Mouse (Mus musculus) embryonic fibroblast, embryonic 13.5 days (primary cell): ENCODE data around the gene Gpx7.

ENCODE experiments used
- CTCF ChIP-seq: IDR thresholded peaks from 2 replicates; pipeline ENCODE4 v1.5.1; 2011; ENCODE audit warnings: mild to moderate bottlenecking, control low read depth, low read length, moderate library complexity, borderline replicate concordance; ENCODE audit not compliant: insufficient read depth
- POLR2A ChIP-seq: IDR thresholded peaks from 2 replicates; pipeline ENCODE4 v1.6.1; 2011; ENCODE audit warnings: low read depth, mild to moderate bottlenecking, control low read depth, low read length, moderate library complexity

GRCm38 (mm10) chr4:108360136-108361055 is 46.4 kb downstream of the Gpx7 start:
- no peak for TF ChIP-seq CTCF
- no peak for TF ChIP-seq POLR2A
